Mouse (Mus musculus): ENCODE data around the gene Dnaaf5. TPM values are rescaled to one million over a fixed set of nuclear protein-coding genes. Genes with fewer than 3 reads are reported as not detected.
A peak's percentile ranks its signal among the peaks of the same experiment; 100 is the strongest.

Dnaaf5 gene
- total RNA-seq, 2 experiments from 2014 or later = 7.9 to 8.2 TPM

GRCm38 (mm10) chr5:139178895-139179631, 29.0 kb downstream of the Dnaaf5 start:
- intact Hi-C loops (cut with DNase I) = loop anchor here (1.0 to 5.0 kb wide), 3 partner anchors 102 to 331 kb away; partner anchors contain the start of gene Pdgfa
- peak; percentile 78 for DNase-seq (ENCODE audit: low spot score in 2 of 2)

GRCm38 (mm10) chr5:139183131-139183530, 33.1 kb downstream of the Dnaaf5 start:
- DNase-seq (ENCODE audit: low spot score in 2 of 2) = no peak
- intact Hi-C loops (cut with DNase I) = no loop called here

- intact Hi-C loops (cut with DNase I) = no loop called here
- no peak for DNase-seq (ENCODE audit: low spot score in 2 of 2)
Measured at GRCm38 (mm10) chr5:139183601-139184000, 33.6 kb downstream of the Dnaaf5 start.

GRCm38 (mm10) chr5:139184897-139185296, 34.9 kb downstream of the Dnaaf5 start:
- intact Hi-C loops (cut with DNase I) = no loop called here
- DNase-seq (ENCODE audit: low spot score in 2 of 2) = peak in 1 of 2 experiments; percentile 62

GRCm38 (mm10) chr5:139189726-139190125, 39.7 kb downstream of the Dnaaf5 start:
- intact Hi-C loops (cut with DNase I) = no loop called here
- DNase-seq (ENCODE audit: low spot score in 2 of 2) = no peak

GRCm38 (mm10) chr5:139190958-139191357, 40.9 kb downstream of the Dnaaf5 start:
- DNase-seq (ENCODE audit: low spot score in 2 of 2) = peak in 1 of 2 experiments; percentile 87
- intact Hi-C loops (cut with DNase I) = no loop called here

- intact Hi-C loops (cut with DNase I) = no loop called here
Measured at GRCm38 (mm10) chr5:139198779-139199178, 48.8 kb downstream of the Dnaaf5 start.

GRCm38 (mm10) chr5:139199636-139199994, 49.6 kb downstream of the Dnaaf5 start:
- intact Hi-C loops (cut with DNase I) = no loop called here
- DNase-seq (ENCODE audit: low spot score in 2 of 2) = peak in 1 of 2 experiments; percentile 44

More at GRCm38 (mm10) chr5:139198779-139199178, 48.8 kb downstream of the Dnaaf5 start:
- no peak for DNase-seq (ENCODE audit: low spot score in 2 of 2)

- DNase-seq (ENCODE audit: low spot score in 2 of 2) = peak; percentile 98 to 99
- intact Hi-C loops (cut with DNase I) = loop anchor here (1.0 to 5.0 kb wide), 2 partner anchors 52 to 53 kb away; partner anchors contain the start of gene Get4
Measured at GRCm38 (mm10) chr5:139199995-139200769, 50.2 kb downstream of the Dnaaf5 start, which contains the start of gene Sun1. TSS of gene Sun1 (plus strand) at chr5:139200637.

- no peak for DNase-seq (ENCODE audit: low spot score in 2 of 2)
- intact Hi-C loops (cut with DNase I) = loop anchor here (1.0 to 5.0 kb wide), 2 partner anchors 51 to 54 kb away; partner anchors contain the start of gene Get4
Measured at GRCm38 (mm10) chr5:139200770-139201569, 50.9 kb downstream of the Dnaaf5 start.

- peak in 1 of 2 experiments; percentile 49 for DNase-seq (ENCODE audit: low spot score in 2 of 2)
- intact Hi-C loops (cut with DNase I) = loop anchor here (5.0 kb wide), 1 partner anchor 55 kb away; no protein-coding TSS in a partner anchor
Measured at GRCm38 (mm10) chr5:139202127-139202526, 52.1 kb downstream of the Dnaaf5 start.

GRCm38 (mm10) chr5:139203312-139203711, 53.3 kb downstream of the Dnaaf5 start:
- intact Hi-C loops (cut with DNase I) = loop anchor here (5.0 kb wide), 1 partner anchor 56 kb away; no protein-coding TSS in a partner anchor
- peak in 1 of 2 experiments; percentile 87 for DNase-seq (ENCODE audit: low spot score in 2 of 2)

- intact Hi-C loops (cut with DNase I) = no loop called here
- DNase-seq (ENCODE audit: low spot score in 2 of 2) = no peak
Measured at GRCm38 (mm10) chr5:139206081-139206480, 56.1 kb downstream of the Dnaaf5 start.

- DNase-seq (ENCODE audit: low spot score in 2 of 2) = no peak
- intact Hi-C loops (cut with DNase I) = no loop called here
Measured at GRCm38 (mm10) chr5:139206525-139206924, 56.5 kb downstream of the Dnaaf5 start.

- intact Hi-C loops (cut with DNase I) = no loop called here
- no peak for DNase-seq (ENCODE audit: low spot score in 2 of 2)
Measured at GRCm38 (mm10) chr5:139208183-139208582, 58.2 kb downstream of the Dnaaf5 start.

GRCm38 (mm10) chr5:139208871-139209684, 59.1 kb downstream of the Dnaaf5 start:
- intact Hi-C loops (cut with DNase I) = no loop called here
- DNase-seq (ENCODE audit: low spot score in 2 of 2) = no peak

GRCm38 (mm10) chr5:139209685-139210026, 59.6 kb downstream of the Dnaaf5 start:
- intact Hi-C loops (cut with DNase I) = no loop called here
- no peak for DNase-seq (ENCODE audit: low spot score in 2 of 2)

- no peak for DNase-seq (ENCODE audit: low spot score in 2 of 2)
Measured at GRCm38 (mm10) chr5:139211737-139212385, 61.8 kb downstream of the Dnaaf5 start.

More at GRCm38 (mm10) chr5:139211737-139212385, 61.8 kb downstream of the Dnaaf5 start:
- intact Hi-C loops (cut with DNase I) = no loop called here

Data from left cerebral cortex, postnatal 25 days (tissue).